Mouse (Mus musculus) layer of hippocampus, adult 2 months (tissue): ENCODE data around the gene Sema4b. TPM values are rescaled to one million over a fixed set of nuclear protein-coding genes. Genes with fewer than 3 reads are reported as not detected.

Experiments used
- DNase-seq, 2 experiments: peaks; one replicate each; pipeline ENCODE4 v3.0.0; 2022; ENCODE audit warnings: low spot score in 2 of 2
- H3K27ac ChIP-seq: fragments of 200-600 bp; 2 replicates; pipeline ENCODE4 v1.8.1; 2022
- H3K4me3 ChIP-seq: fragments of 200-600 bp; 2 replicates; pipeline ENCODE4 v1.8.1; 2022; ENCODE audit warnings: mild to moderate bottlenecking
- CTCF ChIP-seq: fragments of 200-600 bp; conservative IDR thresholded peaks from 2 replicates; pipeline ENCODE4 v1.8.1; 2022; ENCODE audit warnings: antibody characterized with exemption, mild to moderate bottlenecking, moderate library complexity
- total RNA-seq, 2 experiments: library from RNA; stranded (reverse); gene quantifications; 2 replicates each; pipeline ENCODE4 v1.2.3; 2021

Gene Sema4b
- total RNA-seq, 2 experiments from 2014 or later = 25.7 to 27.5 TPM

DNA sequence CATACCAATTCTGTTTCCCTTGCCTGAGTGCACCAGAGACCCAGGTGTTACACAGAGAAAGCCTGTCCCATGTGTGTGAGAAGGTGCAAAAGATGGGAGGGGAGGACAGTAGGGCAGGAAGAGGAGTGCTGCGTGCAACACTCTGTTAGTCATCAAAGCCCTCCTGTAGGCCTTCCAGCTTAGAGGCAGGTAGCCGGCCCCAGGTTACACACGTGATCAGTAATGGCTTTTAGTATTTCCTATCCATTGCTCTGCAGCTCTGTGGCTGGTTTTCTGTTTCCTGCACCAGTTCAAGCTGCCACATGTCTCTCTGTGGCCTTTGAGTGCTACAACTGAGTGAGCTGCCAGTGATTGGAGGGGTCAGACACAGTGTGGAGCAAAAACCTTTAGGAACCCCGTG, 17.7 kb downstream of the Sema4b start:
- H3K4me3 ChIP-seq = no peak overlapping the region
- no peak for DNase-seq
- H3K27ac ChIP-seq = no peak overlapping the region
- TF ChIP-seq CTCF = no peak

- no peak for TF ChIP-seq CTCF
- Histone ChIP-seq H3K27ac (no peak overlapping the region), H3K4me3 (no peak overlapping the region)
These were observed 18.3 kb downstream of the Sema4b start for GRCm38 (mm10) chr7:80204961-80205360.

DNA sequence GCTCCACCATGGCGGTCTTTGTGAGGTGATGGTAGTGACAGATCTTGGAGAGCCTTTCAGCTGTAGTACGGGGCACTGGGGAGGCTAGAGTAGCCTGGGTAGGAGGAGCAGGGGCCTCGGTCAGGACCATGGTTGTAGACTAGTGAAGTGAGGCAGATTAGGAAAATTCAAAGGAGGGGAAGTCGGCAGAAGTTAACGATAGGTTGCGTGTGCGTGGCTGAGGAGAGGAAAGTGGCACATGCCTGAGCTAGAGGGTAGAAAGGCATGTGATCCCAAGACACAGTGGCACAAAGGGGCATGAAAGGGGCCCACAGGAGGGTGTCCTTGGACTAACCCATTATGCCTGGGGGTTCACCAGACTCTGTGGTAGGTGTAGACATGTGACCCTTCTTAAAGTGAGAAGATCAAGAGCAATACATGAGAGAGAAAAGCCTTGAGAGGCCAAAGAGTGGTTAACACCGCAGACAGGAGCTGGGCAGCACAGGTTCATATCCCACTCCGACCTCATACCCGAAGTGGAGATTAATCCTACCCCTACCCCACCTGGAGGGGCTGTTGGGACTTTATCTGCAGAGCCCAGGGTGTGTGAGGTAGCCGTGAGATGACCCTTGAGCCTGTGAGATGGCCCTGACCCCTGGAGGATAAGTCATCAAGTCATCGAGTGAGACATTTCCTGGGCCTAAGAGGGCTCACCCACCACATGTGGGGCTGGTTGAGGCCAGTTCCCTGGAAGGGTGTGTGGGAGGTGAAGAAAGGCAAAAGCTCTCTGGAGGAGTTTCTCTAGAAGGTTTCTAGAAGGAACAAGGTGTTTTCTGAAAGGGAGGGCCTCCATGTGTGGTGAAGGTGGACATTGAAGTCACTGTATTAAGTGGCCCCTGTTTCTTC, 19.3 kb downstream of the Sema4b start:
- no peak for DNase-seq
- Histone ChIP-seq H3K4me3 (no peak overlapping the region), H3K27ac (no peak overlapping the region)
- no peak for TF ChIP-seq CTCF

More at GRCm38 (mm10) chr7:80204961-80205360, 18.3 kb downstream of the Sema4b start:
- no peak for DNase-seq

GRCm38 (mm10) chr7:80207314-80207731, 20.7 kb downstream of the Sema4b start:
- DNase-seq = no peak
- Histone ChIP-seq H3K27ac (no peak overlapping the region), H3K4me3 (no peak overlapping the region)
- no peak for TF ChIP-seq CTCF

DNA sequence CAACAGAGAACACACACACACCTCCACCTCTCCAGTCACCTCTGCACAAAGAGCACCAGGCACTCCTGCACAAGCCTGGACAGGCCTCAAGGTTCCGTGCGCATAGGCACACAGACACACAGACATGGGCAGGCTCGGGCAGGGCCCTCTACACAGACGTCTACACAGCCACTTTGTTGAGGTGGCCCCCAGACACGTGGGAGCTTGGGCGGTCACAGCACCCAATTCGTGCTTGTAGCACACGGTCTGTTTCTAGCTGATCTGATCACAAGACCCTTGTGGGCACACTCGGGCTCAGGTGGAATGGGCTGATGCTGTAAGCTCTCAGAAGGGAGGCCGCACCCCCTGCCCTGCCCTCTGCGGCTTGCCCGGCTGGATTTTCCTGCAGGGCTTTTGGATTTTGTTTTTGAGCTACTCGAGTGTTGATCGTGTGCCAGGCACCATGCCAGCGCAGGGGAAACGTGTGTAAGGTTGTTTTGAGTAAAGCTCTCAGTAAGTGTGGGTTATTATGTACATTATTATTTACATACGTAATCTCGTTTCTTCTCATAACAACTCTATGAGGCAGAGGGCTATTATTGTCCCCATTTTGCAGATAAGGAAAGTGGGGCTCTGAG, 21.5 kb downstream of the Sema4b start:
- Histone ChIP-seq H3K27ac (peak overlapping the region; percentile 46; the same call in 1 of the 2 replicates), H3K4me3 (no peak overlapping the region)
- DNase-seq = no peak
- no peak for TF ChIP-seq CTCF

DNA sequence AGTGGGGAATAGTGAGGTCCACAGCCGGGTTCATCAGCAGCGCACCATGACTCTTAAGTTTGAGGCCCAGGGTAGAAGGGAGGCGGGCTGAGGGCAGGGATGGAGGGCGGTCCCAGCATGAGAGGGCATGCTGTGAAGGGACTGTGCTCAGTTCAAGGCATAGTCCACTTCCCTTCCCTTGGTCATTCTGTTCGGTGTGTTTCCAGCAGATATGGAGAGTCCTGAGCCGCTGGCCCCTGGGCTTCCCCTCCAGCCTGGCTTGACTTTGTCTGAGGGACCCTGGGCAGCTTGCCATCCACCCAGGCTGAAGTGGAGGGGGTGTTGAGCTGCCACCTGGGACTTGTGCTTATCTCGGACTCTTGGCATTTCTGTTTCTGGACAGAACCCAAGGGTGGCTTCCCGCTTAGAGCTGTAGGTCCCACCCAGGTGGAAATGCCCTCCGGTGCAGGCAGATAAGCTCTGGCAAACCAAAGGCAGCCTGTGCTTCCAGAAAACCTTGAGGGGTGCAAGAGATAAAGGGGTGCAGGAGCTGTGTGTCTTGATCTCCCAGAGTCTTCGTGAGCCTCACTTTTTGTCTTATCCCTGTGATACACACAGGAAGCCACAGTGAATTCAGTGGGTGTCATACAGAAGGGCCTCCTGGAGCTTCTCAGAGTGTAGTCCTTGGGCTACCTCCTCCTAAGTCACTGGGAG, 22.2 kb downstream of the Sema4b start:
- no peak for DNase-seq
- Histone ChIP-seq H3K4me3 (no peak overlapping the region), H3K27ac (peak overlapping the region; percentile 46; the same call in 1 of the 2 replicates)
- TF ChIP-seq CTCF = no peak

- peak overlapping the region; percentile 46; the same call in 1 of the 2 replicates for H3K27ac ChIP-seq
- H3K4me3 ChIP-seq = no peak overlapping the region
- DNase-seq = no peak
- no peak for TF ChIP-seq CTCF
These were observed 23.0 kb downstream of the Sema4b start for GRCm38 (mm10) chr7:80209669-80210068.

GRCm38 (mm10) chr7:80210982-80211381, 24.3 kb downstream of the Sema4b start:
- no peak for TF ChIP-seq CTCF
- H3K4me3 ChIP-seq = no peak overlapping the region
- H3K27ac ChIP-seq = no peak overlapping the region
- DNase-seq = no peak

DNA sequence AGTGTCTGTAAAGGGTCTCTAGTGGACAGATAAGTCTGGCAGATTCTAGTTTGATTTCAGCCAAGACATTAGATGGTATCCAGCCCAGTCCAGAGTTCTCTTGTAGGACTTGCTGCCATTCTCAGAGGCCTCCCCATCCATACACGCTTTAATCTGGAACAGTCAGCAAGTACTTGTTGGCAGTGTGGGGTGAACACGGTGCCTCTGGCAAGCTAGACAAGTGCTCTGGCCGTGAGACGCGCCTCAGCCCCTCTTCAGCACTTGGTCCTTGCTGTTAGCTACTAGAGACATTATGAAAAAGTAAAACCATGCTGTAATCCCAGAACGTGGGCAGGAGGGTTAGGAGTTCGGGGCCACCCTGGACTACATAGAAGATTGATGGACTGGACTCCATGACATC, 27.0 kb downstream of the Sema4b start:
- no peak overlapping the region for H3K27ac ChIP-seq
- H3K4me3 ChIP-seq = no peak overlapping the region
- DNase-seq = no peak
- no peak for TF ChIP-seq CTCF

DNA sequence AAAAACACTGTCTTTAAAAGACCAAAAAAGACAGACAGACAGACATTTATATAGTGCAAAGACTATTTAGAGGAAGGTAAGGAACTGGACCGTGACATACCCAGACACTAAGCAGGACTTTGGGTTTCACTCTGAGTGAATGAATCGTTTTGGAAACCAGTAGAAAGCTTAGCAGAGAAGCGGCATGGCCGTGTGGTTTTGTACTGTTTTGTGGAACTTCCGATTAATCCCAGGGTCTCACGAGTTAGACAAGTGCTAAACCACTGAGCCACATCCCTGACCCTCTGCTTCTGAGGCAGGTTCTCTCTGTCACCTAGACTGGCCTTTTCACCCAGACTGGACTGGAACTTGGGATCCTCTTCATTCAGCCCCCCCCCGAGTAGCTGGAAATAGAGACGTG, 27.8 kb downstream of the Sema4b start:
- TF ChIP-seq CTCF = no peak
- no peak for DNase-seq

DNA sequence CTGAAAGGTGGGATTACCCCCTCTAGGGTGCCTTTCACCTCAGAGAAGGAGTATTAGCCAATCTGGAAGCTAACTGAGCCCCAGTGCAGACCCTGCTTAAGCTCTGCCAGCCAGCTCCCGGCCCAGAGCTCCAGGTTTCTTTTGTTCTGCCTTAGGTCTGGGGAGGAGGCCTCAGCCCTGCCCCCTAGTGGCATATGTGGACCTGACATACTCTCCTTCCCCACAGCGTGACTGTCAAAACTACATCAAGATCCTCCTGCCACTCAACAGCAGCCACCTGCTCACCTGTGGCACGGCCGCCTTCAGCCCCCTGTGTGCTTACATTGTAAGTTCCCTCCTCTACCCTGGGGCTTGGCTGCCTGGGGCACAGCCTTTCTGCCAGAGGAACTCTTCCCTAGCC, 28.8 kb downstream of the Sema4b start:
- Histone ChIP-seq H3K27ac (peak overlapping the region; percentile 72; the same call in 1 of the 2 replicates), H3K4me3 (no peak overlapping the region)
- peak; percentile 53 to 82 for DNase-seq
- TF ChIP-seq CTCF = peak; percentile 98

More for the DNA sequence above, 27.8 kb downstream of the Sema4b start:
- H3K4me3 ChIP-seq = no peak overlapping the region
- 0 out of 2 replicates have a peak overlapping the region, but pooled peaks have one; percentile 72 for H3K27ac ChIP-seq

DNA sequence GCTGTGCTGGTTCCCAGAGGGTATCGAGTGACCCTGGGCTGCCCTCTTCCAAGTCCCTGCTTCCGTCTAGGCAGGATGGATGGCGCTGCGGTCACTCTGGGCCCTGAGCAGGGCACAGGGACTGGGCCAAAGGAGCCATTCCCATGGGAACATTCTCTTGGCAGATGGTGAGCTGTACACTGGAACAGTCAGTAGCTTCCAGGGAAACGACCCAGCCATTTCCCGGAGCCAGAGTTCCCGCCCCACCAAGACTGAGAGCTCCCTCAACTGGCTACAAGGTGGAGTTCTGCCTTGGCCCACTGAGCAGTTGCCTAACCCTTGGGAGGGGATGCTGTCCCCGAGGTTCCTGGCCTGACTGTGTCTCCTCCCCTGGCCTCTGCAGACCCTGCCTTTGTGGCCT, 29.9 kb downstream of the Sema4b start:
- peak; percentile 66 for TF ChIP-seq CTCF
- DNase-seq = peak; percentile 50 to 53
- no peak overlapping the region for H3K4me3 ChIP-seq
- peak overlapping the region; percentile 72 for H3K27ac ChIP-seq

GRCm38 (mm10) chr7:80218666-80219065, 32.0 kb downstream of the Sema4b start:
- Histone ChIP-seq H3K27ac (no peak overlapping the region), H3K4me3 (no peak overlapping the region)
- no peak for TF ChIP-seq CTCF
- no peak for DNase-seq
